Mouse (Mus musculus) spleen, postnatal 36 days (tissue): Measurements from ENCODE around the gene Trmt1.
"Not testable (repeated sequence)": the region's sequence is repeated elsewhere in the genome, so short reads cannot be mapped to it uniquely, and the experiment has no call there.

ENCODE experiments used
- DNase-seq, 2 experiments: peaks; one replicate each; pipeline ENCODE4 v3.0.0; 2022; ENCODE audit warnings: low spot score in 2 of 2, mixed read lengths in 1 of 2

The Trmt1 gene

DNA sequence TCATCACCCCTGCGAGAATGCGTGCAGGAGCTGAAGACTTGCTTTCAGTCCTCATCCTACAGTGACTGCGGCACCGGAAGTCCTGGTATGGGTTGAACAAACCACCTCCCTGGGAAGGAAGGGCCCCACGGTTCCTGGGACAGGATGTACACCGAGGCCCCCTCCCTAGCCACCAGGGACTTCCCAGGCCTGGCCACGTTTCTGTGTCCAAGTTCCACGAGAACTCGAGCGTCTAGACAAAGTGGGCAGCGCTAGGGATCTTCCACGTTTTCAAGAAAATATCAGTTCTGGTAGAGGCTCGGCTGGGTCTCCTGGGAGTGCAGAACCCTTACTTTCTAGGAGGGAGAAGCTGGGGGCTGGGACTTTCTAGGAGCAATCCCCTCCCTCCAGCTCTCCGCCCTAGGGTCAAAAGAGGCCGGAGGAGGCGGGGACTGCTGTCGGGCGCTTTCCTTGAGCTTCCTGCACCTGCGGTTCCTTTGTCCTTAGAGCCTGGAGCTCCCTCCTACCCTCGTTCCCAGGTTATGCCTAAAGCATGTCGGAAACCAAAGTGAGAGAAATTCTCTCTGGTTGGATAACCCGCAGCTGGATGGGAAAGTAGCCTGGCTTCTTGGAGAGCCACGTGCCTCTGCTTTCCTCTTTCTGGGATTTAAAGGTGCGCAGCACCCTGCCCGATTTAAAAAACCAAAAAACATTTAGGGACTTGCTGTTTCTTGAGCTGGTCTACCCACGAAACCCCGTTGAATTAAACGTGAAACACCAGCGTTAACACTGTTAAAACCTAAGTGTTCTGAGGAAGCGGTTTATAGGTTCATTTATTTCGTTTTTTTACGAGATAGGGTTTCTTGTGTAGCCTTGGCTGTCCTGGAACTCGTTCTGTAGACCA is 25.9 kb upstream of the Trmt1 start:
- DNase-seq = peak; percentile 71 to 73

DNA sequence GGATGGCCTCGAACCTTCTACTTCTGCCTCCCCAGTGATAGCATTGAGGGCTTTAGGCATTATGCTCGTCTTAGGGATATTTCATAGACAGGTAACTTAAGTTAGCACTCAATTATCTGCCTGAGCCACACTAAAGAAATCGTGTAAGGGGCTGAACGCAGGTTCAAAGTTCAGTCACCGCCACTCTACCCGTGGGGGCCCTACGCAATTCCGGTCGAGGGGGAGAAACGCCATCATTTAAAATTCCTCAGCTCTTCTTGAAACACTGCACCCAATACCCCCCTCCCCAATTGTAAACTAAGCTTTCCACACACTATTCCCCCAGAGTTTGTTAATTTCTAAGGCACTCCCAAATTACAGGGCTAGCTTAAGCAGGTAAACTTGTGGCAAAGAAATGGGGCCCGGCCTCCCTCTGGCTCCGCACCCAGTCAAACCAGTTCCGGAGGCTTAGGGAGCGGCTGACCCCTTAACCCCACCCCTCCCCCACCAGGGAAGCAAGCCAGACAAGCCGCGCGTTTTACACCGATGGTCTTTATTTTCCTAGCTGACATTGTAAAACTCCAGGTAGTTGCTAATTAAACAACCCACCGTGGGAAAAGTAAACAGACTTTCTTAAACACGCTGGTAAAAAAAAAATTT is 25.2 kb upstream of the Trmt1 start:
- DNase-seq = peak in 1 of 2 experiments; percentile 45

DNA sequence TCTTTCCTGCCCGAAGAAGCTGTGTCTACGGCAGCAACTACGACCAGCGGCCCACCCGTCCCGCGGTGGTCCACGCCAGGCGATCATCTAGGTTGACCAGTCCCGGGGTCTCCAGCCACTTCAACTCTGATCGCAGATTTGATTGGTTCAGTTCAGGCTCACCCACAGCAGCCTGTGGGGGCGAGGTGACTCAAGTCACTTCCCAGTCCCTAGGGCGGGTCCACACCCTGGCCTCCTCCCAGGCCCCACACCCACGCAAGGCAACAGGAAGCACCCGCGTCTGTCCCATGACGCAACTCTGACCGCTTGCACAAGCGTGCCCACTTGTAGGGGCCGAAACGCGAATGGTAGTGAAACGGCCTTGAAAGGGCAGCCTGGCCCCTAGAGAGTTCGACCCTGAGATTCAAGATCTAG is 24.6 kb upstream of the Trmt1 start:
- DNase-seq = peak; percentile 95

DNA sequence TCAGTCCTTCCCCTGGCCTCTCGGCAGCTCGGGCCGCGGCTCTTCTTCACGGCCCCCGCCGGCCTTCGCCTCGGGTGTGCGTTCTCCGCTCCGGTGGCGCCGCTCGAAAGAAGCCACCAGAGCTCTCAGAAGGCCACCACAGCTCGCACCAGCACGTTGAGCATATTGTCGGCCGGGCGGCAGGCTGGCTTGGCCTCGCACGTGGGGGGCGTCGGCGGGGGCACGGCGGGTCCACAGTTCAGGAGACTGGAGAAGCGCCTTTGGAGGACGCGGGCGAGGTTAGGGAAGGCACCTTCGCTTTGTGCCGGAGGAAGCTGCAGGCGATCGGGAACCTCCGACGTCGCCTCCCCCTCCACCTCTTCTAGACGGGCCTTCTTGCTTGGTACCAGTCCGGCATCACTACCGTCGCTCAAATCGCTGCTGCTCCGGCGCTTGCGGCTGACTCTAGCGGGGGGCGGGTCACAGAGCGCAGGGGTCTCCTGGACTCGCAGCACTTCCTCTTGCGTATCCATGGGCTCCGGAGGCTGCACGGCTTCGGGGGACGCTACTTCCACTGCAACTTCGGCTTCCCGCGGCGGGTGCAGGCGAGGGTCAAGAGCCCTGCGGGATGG is 24.0 kb upstream of the Trmt1 start:
- DNase-seq = peak; percentile 52 to 57

DNA sequence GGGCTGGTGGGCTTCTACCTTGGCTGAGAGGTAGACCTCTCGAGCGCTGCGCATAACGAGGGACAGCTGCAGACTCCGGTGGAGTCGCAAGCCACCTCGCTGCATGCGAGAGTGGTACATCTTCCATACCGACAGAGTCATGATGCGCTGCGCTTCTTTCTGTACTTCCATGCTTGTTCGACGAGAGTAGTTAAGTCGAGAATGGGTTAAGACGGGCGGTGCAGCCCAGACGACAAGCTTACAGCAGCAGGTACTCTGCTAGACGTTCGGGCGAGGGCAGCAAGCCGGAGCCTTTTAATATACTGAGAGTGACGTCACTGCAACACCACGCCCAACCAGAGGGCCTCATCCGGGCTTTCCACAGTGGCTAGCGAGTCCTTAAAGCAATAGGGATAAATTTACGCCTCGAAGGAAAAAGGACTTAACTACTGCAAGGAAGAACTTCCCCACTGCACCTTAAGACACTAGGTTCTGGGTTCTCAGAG is 23.5 kb upstream of the Trmt1 start, which contains the start of gene Ier2:
Gene Ier2, minus strand, starts transcription at position 272 of the 485 bp plus-strand sequence.
- peak; percentile 93 to 95 for DNase-seq

DNA sequence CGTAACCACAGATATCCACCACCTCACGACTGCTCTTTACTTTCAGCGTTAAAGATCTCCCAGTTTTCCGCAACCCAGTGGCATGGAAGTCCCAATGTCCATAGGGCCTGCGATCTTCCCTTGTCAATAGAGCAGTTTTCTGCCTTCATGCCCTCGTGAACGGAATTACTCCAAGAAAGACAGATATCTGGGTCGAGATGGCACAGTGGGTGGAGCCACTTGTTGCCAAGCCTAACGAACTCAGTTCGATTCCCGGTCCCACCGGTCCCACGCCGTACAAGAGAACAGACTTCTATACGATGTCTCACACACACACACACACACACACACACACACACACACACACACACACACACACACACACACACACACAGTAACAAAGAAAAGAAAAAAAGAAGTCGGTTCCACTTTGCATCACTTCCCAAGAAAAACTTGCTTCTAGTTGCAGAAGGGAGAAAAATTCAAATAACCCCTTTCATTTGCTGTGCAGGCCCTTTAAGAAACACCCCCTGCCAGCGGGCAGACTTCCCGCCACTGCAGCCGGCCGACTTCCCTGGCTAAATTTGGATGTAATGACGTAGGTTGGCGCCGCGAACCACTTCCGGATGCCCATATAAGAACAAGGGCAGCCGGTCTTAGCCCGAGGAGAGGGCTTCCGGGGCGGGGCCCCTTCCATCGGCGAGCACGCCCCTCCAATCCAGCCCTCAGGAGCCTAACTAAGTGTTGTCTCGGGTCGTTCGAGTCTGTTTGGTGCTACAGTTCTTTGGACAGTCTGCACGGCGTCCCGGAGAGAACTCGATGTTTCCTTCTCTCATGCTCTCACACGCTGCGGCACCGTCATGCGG is 22.4 kb upstream of the Trmt1 start:
- peak; percentile 96 to 97 for DNase-seq

DNA sequence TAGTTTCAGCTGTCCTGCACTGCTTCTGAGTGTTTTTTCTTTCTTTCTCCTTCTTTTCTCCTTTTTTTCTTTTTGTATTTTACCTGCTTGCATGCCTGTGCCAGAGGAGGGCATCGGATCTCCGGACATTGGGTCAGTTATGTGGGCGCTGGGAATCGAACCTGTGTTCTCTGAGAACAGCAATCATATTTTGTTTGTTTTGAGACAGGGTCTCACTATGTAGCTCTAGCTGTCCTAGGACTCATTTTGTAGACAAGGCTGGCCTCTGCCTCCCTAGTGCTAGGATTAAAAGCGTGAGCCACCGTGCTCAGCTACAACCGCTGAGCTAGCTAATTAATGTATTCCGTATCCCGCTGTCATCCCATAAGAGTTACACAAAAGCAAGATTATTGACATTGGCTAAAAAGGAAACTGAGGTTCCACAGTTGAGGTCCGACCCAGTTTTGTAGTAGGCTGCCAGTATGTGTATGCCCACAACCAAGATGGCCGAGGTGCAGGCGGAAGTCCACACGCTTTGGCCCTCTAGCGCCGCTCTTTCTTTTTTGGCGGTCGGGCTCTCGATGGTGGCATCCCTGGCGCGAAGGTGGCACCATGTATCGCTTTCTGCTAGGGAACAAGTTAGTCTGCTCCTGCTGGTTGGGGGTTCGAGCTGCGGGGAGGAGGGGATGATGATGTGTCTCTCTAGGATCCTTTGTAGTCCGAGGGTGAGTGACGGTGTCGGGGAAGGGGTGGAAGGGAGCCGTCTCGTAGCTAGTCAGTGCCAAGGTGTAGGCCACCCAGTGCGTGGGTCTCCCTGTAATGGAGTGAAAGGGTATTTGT is 21.3 kb upstream of the Trmt1 start:
- DNase-seq = peak; percentile 82 to 88

DNA sequence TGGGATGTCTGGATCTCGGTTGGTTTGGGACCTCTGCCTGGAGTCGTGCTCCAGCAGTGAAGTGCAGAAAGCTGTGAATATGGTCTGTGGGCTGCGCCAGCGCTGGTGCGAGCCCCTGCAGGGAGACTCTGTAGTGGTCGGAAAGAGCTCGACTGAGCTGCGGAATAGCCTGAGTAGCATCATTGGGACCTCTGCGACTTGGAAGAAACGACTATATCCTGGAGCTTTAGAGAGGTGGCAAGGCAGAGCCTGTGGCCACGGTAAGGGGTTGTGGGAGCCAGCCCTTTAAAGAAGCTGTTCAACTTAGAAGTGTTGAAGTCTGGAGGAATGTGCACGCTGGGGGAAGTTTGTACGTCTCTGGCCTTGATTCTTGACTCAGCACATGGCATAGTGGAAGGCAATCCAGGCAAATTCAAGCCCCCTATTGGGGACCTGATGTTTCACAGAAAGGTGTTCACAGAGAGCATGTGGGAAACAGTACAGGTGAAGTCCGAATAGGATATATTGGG is 20.7 kb upstream of the Trmt1 start:
- DNase-seq = peak in 1 of 2 experiments; percentile 18

DNA sequence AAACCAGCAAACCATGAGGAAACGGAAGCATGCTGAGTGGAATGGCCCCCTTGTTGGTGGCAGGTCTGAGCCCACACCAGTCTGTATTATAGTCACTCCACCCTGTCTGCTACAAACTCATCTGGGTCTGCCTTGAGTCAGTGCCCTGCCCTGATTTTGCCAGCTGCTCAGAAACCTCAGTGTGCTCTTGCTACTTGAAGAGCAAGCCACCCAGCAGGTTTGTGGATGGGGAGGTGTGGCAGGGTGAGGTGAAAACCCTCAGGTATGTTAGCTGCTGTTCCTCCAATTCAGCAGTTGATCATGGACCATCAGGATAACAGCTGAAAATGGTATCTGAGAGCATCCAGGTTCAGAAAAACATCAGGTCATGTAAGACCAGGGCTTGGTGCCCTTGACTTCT is 18.0 kb upstream of the Trmt1 start:
- DNase-seq = no peak

DNA sequence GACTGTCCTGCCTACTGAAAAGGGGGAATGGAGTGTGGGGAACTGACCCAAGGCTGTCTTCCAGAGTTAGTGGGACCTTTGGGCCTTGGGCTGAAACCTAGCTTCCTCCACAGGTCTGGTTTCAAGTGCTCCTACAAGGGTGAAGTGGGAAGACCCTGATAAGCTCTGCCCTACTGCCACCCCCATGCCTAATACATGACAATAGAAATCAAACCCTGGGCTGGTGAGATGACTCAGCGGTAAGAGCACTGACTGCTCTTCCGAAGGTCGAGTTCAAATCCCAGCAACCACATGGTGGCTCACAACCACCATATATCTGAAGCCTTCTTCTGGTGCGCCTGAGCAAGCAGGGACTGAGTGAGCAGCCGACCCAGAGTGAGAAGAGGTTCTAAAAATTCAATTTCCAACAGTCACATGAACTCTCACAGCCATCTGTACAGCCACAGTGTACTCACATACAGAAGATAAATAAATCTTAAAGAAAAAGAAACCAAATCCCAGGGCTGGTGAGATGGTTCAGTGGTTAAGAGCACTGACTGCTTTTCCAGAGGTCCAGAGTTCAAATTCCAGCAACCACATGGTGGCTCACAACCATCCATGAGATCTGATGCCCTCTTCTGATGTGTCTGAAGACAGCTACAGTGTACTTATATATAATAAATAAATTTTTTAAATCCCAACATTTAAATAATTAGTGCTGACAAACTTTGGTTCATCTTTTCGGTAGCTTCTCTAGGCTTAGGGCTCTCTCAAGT is 17.2 kb upstream of the Trmt1 start:
- DNase-seq = no peak

DNA sequence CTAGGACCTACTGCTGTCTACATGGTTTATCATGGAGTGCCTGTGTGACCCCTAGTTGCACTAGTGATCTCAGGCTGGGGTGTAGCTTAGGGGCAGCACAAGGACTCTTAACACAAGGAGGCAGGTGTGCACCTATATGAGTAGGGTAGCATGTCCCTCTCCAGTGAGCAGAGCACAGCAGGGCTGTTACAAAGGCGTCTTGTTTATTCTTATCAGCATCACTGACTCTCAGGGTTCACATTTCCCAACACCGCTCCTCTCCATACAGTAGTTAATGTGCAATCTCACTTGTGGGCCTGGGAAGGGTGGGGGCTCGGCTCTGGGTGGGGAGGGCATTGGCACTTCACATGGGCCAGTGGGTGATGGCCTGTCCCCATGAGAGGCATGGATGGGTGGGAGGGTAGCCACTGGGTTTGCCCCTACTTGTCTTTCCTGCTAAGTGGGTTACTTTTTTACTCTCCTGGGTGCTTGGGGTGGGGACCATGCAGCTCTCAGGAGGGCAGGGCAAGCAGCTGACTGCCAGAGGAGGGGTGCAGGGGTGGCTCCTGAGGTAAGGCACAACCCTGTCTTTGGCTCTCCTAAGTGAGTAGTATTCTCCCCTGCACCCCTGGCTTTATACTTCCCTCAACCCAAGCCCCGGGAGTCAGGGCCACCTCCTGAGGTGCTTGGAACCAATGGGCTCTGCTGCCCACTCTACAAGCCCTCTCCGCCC is 15.7 kb upstream of the Trmt1 start:
- not testable (repeated sequence) for DNase-seq

DNA sequence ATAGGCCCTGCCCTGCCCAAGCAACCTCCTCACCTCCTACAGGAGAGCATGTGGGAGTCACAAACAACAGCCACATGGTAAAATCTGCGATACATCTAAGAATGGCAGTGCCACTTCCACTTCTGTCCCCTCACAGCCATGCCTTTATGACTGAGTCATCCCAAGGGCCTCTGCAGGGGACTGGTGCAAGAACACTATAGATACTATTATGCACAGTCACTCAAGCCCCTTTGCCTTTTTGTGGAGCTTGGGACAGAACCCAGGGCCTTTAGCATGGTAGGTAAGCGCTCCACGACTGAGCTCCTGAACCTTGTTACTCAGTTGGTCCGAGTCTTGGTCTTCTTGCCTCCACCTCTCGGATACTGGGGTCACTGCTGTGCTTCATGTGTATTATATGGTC is 8.8 kb upstream of the Trmt1 start:
- no peak for DNase-seq

DNA sequence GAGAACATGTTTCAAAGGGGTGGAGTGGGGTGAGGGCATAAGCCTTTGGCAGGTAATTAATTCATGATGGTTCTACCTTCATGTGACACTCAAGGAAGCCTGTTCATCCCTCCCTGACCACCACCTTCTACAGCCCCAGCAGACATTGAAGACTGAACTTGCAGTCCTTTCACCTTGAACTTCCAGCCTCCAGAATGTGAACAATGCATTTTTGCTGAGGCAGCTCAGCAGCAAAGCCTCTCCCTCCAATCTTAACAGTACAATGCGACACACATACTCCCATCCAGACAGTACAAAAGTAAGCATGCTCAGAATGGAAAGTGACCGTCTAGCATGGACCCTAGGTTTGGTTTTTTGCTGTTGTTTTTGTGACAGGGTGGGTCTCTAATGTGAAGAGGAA is 4.6 kb upstream of the Trmt1 start:
- no peak for DNase-seq

DNA sequence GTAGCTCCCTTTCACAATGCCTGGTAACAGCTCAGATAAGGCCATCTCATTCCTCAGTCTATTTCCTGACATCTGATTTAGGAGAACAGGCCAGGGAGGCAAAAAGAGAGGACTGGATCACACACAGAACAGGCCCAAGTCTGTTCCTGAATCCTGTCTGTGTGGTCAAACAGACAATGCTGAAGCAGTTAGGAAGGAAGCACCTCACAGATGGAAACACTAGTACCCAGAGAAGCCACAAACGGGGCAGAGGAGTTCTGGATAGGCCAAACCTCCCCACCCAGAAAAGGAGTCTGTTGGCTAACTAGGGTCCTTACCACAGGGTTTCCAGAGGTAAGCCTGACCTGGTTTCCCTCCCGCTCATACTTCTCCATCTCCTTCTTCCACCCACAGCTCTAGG is 3.9 kb upstream of the Trmt1 start:
- DNase-seq = no peak

DNA sequence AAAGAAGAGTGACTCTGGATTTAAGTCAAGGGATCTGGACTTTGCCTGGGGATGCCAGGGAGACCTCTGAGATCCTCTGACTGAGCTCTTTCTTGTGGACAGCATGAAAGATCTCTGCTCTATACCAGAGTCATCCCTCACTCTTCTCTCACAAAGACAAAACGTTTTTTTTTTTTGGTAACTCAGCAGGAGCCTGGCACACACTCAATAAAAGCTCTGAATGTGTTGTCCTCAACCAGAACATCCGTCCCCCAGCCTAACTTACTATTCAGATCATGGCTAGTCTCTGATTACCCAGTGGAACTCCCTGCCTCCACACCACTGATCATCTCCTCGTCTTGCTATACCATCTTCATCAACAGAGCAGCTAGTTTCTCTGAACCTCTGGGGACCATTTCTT is 1.6 kb upstream of the Trmt1 start:
- no peak for DNase-seq

DNA sequence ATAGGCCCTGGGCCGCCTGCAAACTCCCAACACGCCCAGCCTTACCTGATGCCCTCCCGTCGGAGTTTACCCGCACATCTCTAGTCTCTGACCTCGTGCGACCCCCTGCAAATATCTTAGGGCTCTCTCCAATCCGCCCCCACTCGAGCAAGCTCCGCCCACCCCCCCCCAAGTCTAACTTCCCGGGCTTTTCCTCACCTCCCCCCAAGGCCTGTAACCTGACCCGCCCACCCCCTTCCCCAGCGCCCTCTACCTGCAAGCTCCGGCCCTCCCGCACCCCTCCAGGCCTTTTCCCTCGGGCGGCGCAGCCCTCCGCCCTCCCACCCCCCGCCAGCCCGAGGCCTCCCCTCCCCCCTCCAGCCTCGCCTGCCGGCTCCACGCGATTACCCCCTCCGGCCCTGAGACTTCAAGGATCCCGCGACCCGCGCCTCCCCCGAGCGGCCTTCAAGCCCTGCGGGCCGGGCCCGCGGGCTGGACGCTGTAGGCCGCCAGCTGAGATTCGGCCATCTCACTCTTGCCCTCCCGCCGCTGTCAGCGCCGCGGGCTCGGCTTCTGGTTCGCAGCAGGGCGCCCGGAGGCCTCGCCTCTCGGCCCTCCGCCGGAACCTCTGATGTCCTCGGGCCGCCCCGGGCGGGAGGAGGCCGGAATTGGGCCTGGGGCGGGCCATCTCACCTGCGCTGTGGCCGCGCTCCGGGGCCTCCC is 1.0 kb downstream of the Trmt1 start:
- DNase-seq = peak in 1 of 2 experiments; percentile 25

DNA sequence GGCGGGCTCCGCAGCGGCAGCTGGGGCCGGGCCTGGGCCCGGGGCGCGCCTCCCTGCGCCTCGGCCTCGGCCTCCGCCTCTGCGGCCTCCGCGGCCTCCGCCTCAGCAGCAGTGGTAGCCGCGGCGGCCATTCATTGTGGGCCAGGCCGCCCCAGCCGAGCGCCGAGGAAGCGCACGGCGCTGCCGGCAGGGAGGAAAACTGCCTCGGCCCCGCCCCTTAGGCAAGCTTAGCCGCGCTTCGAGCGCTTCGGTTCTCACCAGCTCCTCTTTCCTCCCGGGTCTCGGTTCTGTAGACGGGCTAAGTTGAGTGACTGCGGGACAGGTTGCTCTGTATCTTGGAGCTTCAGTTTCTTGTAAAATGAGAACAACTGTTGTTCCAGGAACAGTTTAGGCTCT is 1.6 kb downstream of the Trmt1 start, which contains the start of gene Nacc1:
Gene Nacc1, minus strand, starts transcription at position 158 of the 396 bp plus-strand sequence.
- peak; percentile 89 to 90 for DNase-seq
